Mouse (Mus musculus) adrenal gland (tissue): ENCODE results near the gene Slc25a31.

ENCODE experiments used
- intact Hi-C: fragments of 180-260 bp; cut with DNase I; formaldehyde crosslinking; loops from one replicate; pipeline ENCODE4 v1.15.1; 2025
- long read RNA-seq, 2 experiments: library from polyadenylated mRNA; unstranded; transcript quantifications; one replicate each; pipeline ENCODE4 v2.0.0; 2020; ENCODE audit warnings: borderline replicate concordance in 1 of 2; ENCODE audit not compliant: insufficient replicate concordance in 1 of 2

Gene Slc25a31
- long read RNA-seq, experiment 1, result 0 reads
- long read RNA-seq, experiment 2, result 0 reads

DNA sequence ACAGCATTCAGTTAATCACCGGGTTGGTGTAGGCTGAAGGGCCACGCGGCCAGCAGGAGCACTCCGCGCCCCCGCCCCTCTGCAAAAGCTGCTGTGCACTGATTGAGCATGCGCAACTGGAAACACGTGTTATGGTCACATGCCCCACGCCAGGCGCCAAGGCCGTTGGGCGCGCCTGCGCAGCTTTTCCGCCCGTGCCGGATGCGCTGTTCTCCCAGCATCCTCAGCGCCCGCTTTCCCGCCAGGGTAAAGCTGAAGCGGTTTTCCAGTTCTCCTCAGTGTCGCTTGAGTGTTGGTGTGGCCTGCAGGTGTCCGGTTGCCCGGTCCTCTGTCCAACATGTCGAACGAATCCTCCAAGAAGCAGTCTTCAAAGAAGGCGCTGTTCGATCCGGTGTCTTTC lies at the start of gene Slc25a31:
TSS of gene Slc25a31 (plus strand) at position 201 of the 400 bp plus-strand sequence.
- intact Hi-C loops, result no loop called here

DNA sequence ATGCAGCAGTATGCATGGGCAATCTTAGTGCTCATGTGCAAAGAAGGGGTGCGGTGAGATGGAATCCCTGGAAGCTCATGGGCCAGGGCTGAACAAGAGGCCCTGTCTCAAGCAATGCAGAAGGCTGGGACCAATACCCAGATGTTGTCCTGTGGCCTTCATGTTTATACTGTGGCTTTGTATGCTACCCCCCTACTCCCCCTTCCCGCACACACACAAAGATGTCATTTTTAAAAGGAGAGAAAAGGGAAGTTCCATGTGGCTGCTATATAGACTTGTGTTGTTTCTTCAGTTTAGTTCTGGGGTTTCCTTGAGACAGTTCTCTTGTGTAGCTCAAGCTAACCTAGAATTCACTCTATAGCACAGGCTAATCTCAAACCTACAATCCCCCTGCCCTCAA lies 48.4 kb upstream of the Slc25a31 start:
- intact Hi-C loops, result no loop called here

DNA sequence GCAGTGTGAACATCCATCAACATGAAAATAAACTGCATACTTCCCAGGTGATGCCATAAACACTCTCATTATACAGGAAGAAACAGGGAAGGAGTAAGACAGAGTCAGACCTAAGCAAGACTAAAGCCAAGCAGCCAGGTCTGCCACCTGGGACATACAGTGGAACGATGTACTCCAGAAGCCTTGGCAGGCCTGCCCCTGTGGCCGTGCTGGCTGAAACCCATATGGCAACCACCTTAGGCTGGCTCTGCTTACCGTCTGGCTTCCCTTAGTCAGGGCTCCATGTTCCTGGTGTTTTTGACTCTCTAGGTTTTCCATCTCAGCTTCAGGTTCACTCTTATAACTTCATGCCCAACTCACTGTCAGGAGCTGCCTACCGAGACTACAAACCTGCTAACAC lies 42.5 kb upstream of the Slc25a31 start:
- intact Hi-C loops, result no loop called here

DNA sequence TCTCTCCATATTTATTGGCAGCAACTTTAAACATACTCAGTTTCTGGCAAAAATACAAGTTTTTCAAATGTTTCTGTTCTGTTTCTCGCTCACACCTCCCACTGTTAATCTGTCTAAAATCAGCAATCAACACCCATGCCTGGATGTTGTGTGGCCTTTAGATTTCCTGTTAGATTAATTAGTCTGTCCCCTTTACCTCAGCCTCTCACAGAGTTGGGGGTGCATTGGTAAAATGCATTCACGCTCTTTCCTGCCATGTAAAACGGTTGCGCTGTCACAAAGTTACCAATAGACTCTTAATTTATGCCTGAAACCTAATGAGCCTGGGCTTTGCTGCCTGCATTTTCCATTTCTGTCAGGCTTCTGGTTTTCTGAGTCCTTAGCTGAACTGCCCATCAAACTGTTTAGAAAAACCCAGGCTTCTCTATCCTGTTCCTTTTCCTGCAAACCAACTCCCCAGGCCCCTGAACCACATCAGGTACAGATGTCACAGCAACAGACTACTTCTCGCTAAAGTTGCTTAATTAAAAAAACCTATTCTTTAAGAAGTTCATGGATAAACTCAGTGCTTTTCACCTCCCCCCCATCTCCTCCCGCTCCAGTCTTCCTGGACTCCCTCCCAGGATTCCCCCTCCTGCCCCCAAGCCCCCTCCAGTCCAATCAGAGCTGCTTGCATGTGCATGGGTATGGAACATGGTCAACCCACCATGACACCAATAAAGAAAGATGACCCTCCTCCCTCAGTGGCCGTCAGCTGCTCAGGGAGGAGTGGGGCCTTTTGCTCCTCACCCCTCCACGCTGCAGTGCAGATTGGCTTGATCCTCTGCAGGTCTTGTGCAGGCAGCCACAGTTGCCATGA lies 41.6 kb upstream of the Slc25a31 start:
- intact Hi-C loops, result no loop called here

DNA sequence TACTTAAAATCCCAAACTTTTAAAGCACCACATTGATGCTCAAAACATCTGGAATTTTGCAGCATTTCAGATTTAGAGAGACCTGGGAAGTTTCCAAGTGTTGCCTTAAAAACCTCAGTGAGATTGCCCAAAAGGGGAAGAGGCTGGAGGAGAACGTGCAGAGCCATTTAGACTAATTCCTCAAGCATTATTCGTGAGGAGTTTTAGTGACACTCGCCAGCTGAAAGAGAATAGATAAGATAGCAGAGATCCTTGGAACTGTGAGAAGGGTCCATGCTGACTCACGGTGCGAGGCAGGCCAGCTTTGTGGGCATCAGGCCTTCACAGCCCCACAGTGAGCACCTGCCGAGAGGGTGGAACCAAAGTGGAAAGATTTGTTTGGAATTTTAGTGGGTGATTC lies 39.8 kb upstream of the Slc25a31 start:
- intact Hi-C loops, result no loop called here

DNA sequence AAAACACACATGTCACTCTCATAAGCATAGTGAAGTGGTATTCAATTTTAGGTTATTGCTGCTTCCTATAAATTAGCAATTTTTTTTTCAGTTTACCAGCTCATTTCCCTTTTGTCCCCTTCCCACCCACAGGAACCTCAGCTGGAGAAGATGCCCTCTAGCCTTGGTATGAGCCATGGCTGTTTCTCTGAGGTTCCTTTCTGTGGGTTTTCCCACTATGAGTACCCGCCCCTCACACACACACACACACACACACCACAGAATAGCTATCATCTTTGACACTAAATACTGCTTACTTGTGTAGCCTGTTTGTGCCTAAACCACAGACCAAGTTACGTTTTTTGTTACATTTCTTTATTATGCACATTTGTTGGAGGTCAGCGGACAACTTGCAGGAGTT lies 39.3 kb upstream of the Slc25a31 start:
- intact Hi-C loops, result no loop called here

DNA sequence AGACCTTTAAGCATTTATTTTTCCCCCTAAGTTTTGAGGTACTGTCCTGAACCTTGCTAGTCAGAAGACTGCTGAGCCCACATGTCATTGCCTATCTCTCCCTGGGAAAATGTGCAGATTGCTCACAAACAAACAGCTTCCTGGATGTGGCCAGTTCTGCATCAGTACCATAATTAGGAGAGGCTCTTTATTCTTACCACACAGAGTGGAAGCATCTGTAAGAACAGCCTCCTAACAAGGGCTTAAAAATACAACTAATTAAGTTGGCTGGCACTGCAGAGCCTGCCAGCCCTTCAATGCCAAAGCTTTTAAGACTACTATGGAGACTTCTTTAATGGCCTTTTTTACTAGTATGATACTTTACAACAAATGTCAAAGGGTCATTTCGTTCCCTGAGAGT lies 35.1 kb upstream of the Slc25a31 start:
- intact Hi-C loops, result no loop called here

DNA sequence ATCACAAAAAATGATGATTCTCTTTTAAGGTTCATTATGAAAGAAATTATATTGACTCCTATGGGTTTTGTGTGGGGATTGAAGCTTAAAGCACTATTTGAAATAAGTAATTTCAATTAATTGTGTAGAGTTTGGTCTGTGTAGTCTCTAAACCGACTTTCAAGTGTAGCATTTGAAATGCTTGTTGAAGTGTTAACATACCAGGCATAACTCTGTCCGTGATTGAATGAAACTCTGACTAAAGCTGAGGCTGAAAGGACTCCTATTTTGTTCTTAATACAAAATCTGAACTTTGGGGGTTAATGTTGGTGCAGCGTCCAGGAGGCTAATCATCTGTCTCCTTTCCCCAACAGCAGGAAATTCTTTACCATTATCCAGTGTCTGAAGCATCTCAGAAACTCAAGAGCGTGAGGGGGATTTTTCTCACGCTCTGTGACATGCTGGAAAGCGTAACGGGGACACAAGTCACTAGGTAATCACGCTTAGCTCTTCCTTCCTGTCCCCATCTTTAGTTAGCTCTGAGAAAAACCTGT lies 33.7 kb upstream of the Slc25a31 start:
- intact Hi-C loops, result no loop called here

DNA sequence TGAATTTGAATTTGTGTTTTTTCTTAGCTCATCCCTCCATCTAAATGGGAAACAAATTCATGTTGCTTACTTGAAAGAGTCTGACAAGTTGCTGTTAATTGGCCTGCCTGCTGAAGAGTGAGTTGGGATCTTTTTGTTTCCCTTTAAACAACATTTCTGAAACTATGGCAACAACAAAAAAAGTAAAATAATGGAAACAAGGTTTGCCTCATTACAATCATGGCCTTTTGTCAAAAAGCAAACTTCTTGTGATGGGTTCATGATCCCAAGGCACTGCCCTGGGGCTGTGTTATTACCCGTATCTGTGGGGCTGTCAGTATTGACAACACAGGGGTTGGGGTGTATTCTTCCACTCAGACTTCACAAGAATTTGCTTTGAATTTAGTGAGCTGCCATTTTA lies 29.8 kb upstream of the Slc25a31 start:
- intact Hi-C loops, result no loop called here

DNA sequence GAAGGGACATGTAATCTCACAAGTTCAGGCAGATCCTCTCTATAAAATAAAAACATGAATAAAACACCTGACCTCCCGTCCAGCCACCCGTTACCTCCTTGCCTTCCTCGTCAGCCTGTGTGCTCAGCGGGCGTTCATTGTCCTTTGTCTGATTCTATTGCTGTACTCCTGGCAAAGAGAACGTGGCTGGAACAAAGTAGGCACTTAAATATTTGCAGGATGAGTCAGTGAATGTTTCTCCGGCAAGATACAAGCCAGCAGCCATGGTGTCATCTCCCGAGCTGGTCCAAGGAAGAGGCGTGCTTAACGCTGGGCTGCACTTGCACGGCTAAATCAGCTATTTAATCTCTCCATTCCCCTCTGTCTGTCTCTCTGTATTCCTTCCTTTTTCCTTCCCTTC lies 26.3 kb upstream of the Slc25a31 start:
- intact Hi-C loops, result no loop called here

DNA sequence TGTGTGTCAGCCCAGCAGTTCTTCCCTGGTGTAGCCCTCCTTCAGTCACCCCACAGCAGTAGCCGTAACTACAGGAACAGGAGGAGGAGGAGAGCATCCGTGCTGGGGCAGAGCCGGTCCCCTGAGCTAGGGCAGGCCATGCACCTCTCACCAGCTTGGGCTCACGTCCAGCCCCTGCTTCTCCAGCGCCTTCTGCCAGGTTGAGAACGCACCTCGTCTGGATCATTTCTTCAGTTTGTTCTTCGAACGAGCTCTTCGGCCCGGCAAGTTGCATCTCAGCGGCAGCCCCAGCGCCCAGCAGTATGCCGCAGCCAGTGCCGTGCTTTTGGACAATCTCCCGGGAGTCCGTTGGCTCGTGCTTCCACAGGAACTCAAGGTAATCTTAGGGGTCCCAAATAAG lies 25.5 kb upstream of the Slc25a31 start:
- intact Hi-C loops, result no loop called here

DNA sequence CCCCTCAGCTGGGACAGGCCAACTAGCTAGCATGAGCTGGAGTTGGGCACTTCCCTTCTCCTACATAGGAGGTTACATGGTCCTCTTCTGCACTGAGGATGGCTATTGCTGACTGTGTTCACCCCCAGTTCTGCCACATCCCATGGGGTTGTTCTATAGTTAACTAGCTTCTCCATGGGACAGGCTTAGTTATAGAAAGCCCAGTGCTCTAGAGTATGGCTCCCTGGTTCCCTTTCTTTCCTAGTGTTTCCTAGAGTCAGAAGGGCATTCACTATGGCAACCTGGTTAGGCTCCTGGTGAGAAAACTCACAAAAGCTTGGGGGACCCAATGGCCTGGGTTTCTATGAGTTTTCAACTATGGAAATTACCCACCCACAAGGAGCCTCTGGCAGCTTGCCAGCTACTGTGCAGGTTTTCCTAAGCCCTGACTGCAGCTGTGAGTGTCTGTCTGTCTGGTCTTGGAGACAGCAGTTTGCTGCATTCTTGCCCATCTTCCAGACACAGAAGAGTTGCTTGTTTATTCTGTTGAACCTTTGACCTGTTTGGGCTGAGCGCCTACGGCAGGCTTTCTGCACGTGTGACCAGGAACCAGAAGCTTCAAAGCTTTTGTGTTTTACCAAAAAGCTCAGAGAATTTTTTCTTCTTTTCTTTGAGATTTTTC lies 22.7 kb upstream of the Slc25a31 start:
- intact Hi-C loops, result no loop called here

DNA sequence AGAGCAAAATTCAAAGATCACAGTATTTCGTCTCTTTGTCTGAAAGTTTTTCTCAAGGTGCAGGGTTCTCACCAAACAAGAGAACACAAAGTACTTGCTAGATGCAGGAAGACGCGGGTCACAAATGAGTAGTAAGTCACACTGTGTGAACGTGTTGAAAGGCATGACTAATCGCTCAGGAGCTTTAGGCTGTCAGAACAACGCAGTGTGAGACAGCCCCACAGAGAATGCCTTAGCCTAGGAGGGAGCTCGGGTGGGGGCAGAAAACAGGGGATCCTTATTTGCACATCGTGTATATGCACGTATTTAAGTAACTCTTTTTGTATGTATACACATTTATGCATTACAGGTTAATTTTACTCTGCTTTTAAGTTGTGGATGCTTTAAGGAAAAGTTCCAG lies 21.8 kb upstream of the Slc25a31 start:
- intact Hi-C loops, result no loop called here

DNA sequence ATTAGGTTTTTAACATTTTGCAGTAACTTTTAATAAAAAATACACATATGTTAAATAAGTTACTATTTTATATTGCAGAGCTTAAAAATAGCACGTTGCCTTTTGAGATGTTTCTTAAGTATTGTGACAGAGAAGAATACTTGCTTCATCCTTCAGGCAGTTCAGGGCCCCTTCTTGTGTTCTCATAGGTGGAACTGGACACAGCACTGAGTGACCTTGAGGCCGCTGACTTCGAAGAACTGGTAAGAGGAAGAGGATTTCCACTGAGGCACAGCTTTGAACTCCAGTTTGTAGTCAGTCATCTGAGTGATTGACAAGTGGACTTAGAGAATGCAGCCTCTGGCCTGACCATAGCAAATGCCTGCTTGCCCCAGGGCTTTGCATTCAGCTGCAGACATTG lies 21.1 kb upstream of the Slc25a31 start:
- intact Hi-C loops, result no loop called here

DNA sequence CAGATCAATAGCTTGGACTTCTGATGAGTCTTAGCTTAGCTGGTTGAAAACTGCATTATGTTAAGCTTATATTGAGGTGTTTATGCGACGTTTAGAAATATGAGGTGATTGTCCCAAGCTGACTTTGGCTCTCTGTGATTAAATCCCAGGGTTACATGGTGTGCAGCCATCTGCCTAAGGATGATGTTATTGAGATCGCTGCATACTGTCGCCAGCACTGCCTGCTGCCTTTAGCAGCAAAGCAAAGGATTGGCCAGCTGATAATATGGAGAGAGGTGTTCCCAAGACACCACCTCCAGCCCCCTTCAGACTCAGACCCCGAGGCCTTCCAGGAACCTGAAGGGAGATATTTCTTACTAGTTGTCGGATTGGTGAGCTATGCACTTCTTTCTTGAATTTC lies 17.1 kb upstream of the Slc25a31 start:
- intact Hi-C loops, result no loop called here

DNA sequence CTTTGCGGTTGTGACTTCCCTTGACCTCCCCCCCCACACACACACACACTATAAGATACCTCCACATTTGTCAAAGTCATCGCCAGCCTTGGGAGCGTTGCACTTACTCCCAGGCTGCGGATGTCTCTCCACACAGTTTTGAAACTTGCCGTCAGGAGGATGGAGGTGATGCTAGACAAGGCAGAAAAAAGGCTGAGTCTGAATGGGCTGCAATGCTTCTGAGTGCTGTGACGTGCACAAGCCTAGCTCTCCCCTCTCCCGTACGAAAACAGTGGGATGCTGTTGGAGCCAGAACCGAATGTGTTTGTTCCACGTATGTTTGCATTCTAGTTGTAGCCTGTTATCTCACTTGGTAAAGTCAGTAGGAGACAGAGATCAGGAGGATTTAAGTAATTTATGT lies 15.2 kb upstream of the Slc25a31 start:
- intact Hi-C loops, result no loop called here

DNA sequence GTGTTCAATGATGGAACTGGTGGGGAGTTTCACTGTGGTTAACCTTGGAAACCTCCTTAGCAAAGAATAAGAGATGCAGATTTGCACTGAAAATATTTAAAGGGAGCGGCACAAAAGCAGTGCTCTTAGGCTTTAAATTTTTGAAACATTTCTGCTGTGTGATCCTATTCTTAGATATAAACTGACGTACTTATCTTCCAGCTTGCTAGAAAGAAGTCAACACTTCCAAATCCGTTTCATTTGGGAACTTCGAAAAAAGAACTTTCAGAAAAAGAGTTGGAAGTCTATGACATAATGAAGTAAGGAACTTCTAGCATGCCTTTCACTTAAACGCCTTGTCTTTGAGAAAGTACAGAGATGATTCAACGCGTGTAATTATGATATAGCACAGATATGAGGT lies 14.7 kb upstream of the Slc25a31 start:
- intact Hi-C loops, result no loop called here

DNA sequence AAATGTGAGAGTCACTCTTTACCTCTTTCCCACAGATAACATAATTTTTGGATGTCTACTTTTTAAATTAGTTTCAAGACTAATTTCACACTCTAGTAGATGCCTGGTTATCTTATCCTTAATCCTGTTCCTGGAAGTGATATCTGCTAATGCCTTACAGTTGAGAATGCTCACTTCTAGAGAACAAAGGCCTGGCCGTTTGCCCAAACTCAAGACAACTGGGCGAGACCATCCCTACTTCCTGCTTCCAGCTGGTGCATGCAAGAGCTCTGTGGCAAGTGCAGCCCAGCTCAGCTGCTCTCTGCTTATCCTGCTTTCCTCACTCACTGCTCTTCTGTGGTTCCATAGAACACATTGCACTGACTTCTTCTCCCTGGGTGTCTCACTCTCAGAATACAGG lies 14.2 kb upstream of the Slc25a31 start:
- intact Hi-C loops, result no loop called here

DNA sequence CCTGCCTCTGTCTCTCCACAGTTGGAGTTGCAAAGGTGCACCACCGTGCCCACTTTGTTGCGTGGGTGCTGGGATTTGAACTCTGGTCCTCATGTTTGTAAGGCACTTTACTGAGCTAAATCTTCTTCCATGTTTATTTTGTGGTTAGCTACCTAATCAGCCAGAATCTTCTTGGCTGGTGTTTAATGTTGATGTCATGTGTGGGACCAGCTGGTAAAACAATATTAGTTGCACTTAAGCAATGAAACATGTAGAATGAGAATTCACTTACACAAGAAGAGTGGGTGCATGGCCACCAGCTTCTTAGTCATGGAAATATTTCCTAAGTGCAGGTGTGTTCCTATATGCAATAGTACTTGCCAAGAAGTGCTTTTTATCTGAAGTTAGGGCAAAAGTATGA lies 13.5 kb upstream of the Slc25a31 start:
- intact Hi-C loops, result no loop called here

DNA sequence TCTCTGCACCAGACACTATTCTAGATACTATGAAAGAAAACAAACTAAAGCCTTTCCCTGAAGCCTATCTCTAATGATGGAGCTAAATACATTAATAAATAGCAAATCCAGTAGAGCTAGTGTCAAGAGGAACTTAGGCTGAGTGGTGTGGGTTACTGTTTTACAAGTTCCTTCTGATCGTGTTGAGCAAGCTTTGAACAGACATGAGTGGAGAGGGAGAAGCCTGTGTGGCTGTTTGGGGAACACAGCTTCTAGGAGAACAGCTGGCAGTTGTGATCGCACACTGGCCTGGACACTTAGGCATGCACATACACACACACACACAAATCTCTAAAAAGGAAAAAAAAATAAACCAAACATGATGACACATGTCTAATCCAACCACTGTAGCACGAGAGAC lies 9.8 kb upstream of the Slc25a31 start:
- intact Hi-C loops, result no loop called here

DNA sequence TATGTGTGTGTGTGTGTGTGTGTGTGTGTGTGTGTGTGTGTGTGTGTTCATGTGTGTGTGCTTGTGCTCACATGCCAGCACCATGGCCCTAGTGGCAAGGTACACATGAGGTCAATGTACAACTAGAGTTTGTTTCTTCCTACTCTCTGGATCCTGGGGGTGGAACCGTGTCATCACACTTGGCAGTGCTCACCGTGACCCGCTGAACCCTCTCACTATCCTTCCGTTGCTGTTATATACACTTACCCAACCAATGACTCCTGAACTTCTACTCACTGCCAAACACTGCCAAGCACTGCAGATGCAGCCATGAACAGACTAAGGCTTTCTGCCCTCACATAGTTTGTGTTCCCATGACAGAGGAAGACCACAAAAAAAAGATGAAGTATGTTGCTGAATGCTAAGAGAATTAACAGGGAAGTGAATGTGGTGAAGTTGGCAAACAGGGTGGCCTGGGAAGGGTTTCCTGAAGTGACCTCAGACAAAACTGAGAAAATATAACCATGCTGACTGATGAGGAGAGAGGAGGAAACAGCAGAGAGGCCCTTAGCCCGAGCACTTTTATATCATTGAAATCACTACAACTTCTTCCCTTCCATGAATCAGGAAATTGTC lies 3.7 kb upstream of the Slc25a31 start:
- intact Hi-C loops, result no loop called here

DNA sequence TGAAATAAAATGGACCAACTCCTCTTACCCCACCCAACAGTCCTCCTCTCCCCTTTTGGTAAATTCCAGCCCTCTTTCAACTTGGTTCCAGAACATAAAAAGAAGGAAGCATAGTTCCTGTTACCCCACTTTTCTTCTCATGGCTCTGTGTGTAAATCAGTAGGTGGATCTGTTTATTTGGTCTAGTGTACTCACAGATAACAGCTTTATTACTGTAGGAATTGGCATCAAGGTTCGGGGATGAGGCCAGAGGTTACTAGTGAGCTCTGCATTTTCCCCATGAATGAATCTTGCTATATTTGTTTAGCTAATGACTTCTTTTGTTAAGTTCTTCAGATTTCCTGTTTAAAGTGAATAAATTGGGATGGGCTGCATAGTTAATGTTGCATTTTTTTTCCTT lies 7.4 kb downstream of the Slc25a31 start:
- intact Hi-C loops, result no loop called here
